Mouse (Mus musculus) cortical plate, adult 2 months (tissue): ENCODE data around the gene Kiss1r.

Experiments
- CTCF ChIP-seq: fragments of 200-500 bp; IDR thresholded peaks from 2 replicates; pipeline ENCODE4 v1.5.1; 2011; ENCODE audit warnings: mild to moderate bottlenecking, control low read depth, low read length; ENCODE audit not compliant: insufficient read depth; ENCODE audit errors: extremely low read depth
- POLR2A ChIP-seq: fragments of 200-500 bp; IDR thresholded peaks from 2 replicates; pipeline ENCODE4 v1.6.1; 2011; ENCODE audit warnings: mild to moderate bottlenecking, low read length, control low read depth; ENCODE audit not compliant: insufficient read depth; ENCODE audit errors: extremely low read depth

- no peak for TF ChIP-seq CTCF
- TF ChIP-seq POLR2A: no peak
Measured at GRCm38 (mm10) chr10:79925785-79926490, 9.2 kb downstream of the Kiss1r start.
